Comparison of ENCODE assay signal across 12 mouse cellular contexts in the genomic region with DNA sequence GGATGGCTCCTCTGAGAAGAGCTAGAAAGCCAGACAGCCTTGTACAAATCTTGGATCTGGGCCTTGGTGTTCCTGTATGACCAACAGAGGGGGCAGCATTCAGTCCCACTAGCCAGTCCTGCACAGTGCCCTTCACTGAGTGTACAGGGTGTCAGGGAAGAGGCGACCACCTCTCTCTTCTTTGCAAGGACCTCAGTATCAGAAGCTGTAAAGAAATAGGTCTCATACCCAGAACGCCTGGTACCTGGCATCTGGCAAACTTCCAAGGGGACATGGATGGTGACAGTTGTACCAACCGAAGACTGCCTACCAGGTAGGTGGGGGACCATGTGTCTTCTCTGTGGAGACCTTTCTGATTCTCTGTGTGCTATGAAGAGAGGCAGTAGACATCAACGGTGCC. TPM values are rescaled to one million over a fixed set of nuclear protein-coding genes. Genes with fewer than 3 reads are reported as not detected.
DNase-seq lines count a peak whose midpoint lies in the region; ATAC-seq and TF ChIP-seq lines count a peak whose summit lies in the region.
"Had no signal": no experiment of that assay in that cellular context is flagged by ENCODE, and none has a peak within 500 bp of the region (broad histone marks: within the 10 kb centered on the region; RNA-seq: fewer than 3 reads in every experiment).

No protein-coding gene starts in this region.

- H3K27ac ChIP-seq in gastrocnemius, adult 2 months: peak overlapping the region; percentile 94
- H3K27ac ChIP-seq in kidney, embryonic 16.5 days (ENCODE audit: low read length): no peak overlapping the region
- H3K27ac ChIP-seq in MEL (ENCODE audit: control insufficient read depth, low read depth, low read length): no peak overlapping the region
- H3K27ac ChIP-seq in limb, embryonic 14.5 days (replicated peaks; ENCODE audit: low read depth, low read length): no peak overlapping the region

- DNase-seq in gastrocnemius, adult 2 months: no peak
- DNase-seq in gastrocnemius, postnatal 10 days: no peak
- DNase-seq in kidney, postnatal 14 days: no peak
- DNase-seq in MEL (ENCODE audit: low read depth, low spot score): no peak
- DNase-seq in limb, embryonic 14.5 days (ENCODE audit: low spot score): no peak
- DNase-seq in neural tube, embryonic 10.5 days (ENCODE audit: extremely low spot score, low spot score): no peak
- DNase-seq in left cerebral cortex, postnatal 36 days (ENCODE audit: low spot score in 2 of 2): no peak
- DNase-seq: adrenal gland, adult 8-10 months; cerebellum, adult 8-10 months; layer of hippocampus, postnatal 36 days; thymus, postnatal 25 days had no signal

- H3K27me3 ChIP-seq in kidney, embryonic 16.5 days (ENCODE audit: insufficient read depth, low read length): 0 out of 2 replicates have a peak, but pooled peaks cover 4% of the 10 kb centered on the region
- H3K27me3 ChIP-seq in MEL (ENCODE audit: control insufficient read depth in 1 of 2, insufficient read depth in 2 of 2, low read length in 2 of 2): no peaks in the 10 kb centered on the region
- H3K27me3 ChIP-seq in limb, embryonic 14.5 days (ENCODE audit: control insufficient read depth, insufficient read depth, low read length): peaks cover 27% of the 10 kb centered on the region

- H3K9ac ChIP-seq in kidney, embryonic 16.5 days (replicated peaks; ENCODE audit: low read length): 0 out of 2 replicates have a peak overlapping the region, but pooled peaks have one; percentile 65
- peak overlapping the region; percentile 69; the same call in 1 of the 2 replicates for H3K9ac ChIP-seq in MEL (ENCODE audit: control insufficient read depth, low read depth, low read length, poor library complexity, severe bottlenecking)
- 0 out of 2 replicates have a peak overlapping the region, but pooled peaks have one; percentile 44 for H3K9ac ChIP-seq in limb, embryonic 14.5 days (ENCODE audit: low read depth, low read length, severe bottlenecking)

- no peak for TF ChIP-seq EP300 in MEL (IDR thresholded peaks at IDR 0.05; ENCODE audit: low read depth in 1 of 2, low read length in 2 of 2)

- no peak overlapping the region for H3K4me3 ChIP-seq in gastrocnemius, adult 2 months
- no peak overlapping the region for H3K4me3 ChIP-seq in kidney, embryonic 16.5 days (ENCODE audit: low read length)
- no peak overlapping the region for H3K4me3 ChIP-seq in MEL (ENCODE audit: control insufficient read depth in 1 of 2, insufficient read depth in 1 of 2, low read depth in 2 of 2, low read length in 2 of 2)
- no peak overlapping the region for H3K4me3 ChIP-seq in limb, embryonic 14.5 days (replicated peaks; ENCODE audit: low read length)

- no peak for ATAC-seq in kidney, embryonic 16.5 days (ENCODE audit: low FRiP score, low TSS enrichment)
- ATAC-seq in limb, embryonic 14.5 days (ENCODE audit: low FRiP score, low read depth): no peak

- peak; percentile 20; the same call in 1 of the 2 replicates for TF ChIP-seq CTCF in gastrocnemius, adult 2 months (IDR thresholded peaks at IDR 0.05)
- no peak; a peak in 1 of 6 replicates for TF ChIP-seq CTCF in MEL (IDR thresholded peaks at IDR 0.05 in 2 of 3, conservative IDR thresholded peaks at IDR 0.05 in 1 of 3; ENCODE audit: control insufficient read depth in 1 of 3, insufficient read depth in 1 of 3, low read depth in 2 of 3, low read length in 3 of 3, poor library complexity in 1 of 3, severe bottlenecking in 1 of 3)

- H3K9me3 ChIP-seq in kidney, embryonic 16.5 days (ENCODE audit: low read length): no peaks in the 10 kb centered on the region
- H3K9me3 ChIP-seq in MEL (replicated peaks; ENCODE audit: insufficient read depth, low read length): no peaks in the 10 kb centered on the region
- no peaks in the 10 kb centered on the region for H3K9me3 ChIP-seq in limb, embryonic 14.5 days (ENCODE audit: control insufficient read depth, low read length)

- H3K79me2 ChIP-seq in MEL (ENCODE audit: control insufficient read depth, insufficient read depth, low read length, poor library complexity): peaks cover 35% of the 10 kb centered on the region

- no peak for TF ChIP-seq RAD21 in MEL (IDR thresholded peaks at IDR 0.05; ENCODE audit: low read depth, low read length)

- no peak overlapping the region for H3K4me2 ChIP-seq in kidney, embryonic 16.5 days (replicated peaks; ENCODE audit: low read depth, low read length)
- no peak overlapping the region for H3K4me2 ChIP-seq in limb, embryonic 14.5 days (replicated peaks; ENCODE audit: low read depth, low read length, severe bottlenecking)

- no peaks in the 10 kb centered on the region for H3K36me3 ChIP-seq in kidney, embryonic 16.5 days (ENCODE audit: insufficient read depth, low read length)
- peaks cover 0 to 7% of the 10 kb centered on the region in 2 experiments; a peak in 2 of 4 replicates for H3K36me3 ChIP-seq in MEL (ENCODE audit: control insufficient read depth in 1 of 2, insufficient read depth in 2 of 2, low read length in 2 of 2)
- no peaks in the 10 kb centered on the region for H3K36me3 ChIP-seq in limb, embryonic 14.5 days (ENCODE audit: control insufficient read depth, insufficient read depth, low read length)

- peaks cover 41% of the 10 kb centered on the region for H3K4me1 ChIP-seq in kidney, embryonic 16.5 days (ENCODE audit: insufficient read depth, low read length)
- H3K4me1 ChIP-seq in MEL (ENCODE audit: control insufficient read depth in 1 of 2, insufficient read depth in 2 of 2, low read length in 2 of 2): peaks cover 0 to 17% of the 10 kb centered on the region in 2 experiments; a peak in 2 of 4 replicates
- peaks cover 28% of the 10 kb centered on the region for H3K4me1 ChIP-seq in limb, embryonic 14.5 days (ENCODE audit: control insufficient read depth, insufficient read depth, low read length)

- WGBS in kidney, embryonic 16.5 days: 63% methylated on average over 4 of the region's 4 CpGs
- WGBS in limb, embryonic 14.5 days: 75% methylated on average over 4 of the region's 4 CpGs

- no peak for TF ChIP-seq POLR2A in MEL (IDR thresholded peaks at IDR 0.05; ENCODE audit: control insufficient read depth in 1 of 2, insufficient read depth in 1 of 2, low read depth in 1 of 2, low read length in 2 of 2, poor library complexity in 1 of 2)
- TF ChIP-seq POLR2A in limb, embryonic 14.5 days (IDR thresholded peaks at IDR 0.05; ENCODE audit: borderline replicate concordance, extremely low read depth, insufficient read depth, insufficient read length): no peak

- intact Hi-C loops in gastrocnemius, adult 2 months (cut with DNase I): no loop called here
- intact Hi-C loops in left cerebral cortex, postnatal 36 days (cut with DNase I): no loop called here

TF ChIP-seq in MEL, 35 proteins besides CTCF, POLR2A, EP300 and RAD21:
- no peak for TF ChIP-seq MAZ (IDR thresholded peaks at IDR 0.05; ENCODE audit: low read depth, low read length)
- no peak for TF ChIP-seq HCFC1 (IDR thresholded peaks at IDR 0.05; ENCODE audit: low read depth, low read length)
- no peak for TF ChIP-seq USF2 (IDR thresholded peaks at IDR 0.05; ENCODE audit: borderline replicate concordance in 1 of 2, insufficient read depth in 1 of 2, low read depth in 1 of 2, low read length in 2 of 2)
- TF ChIP-seq TAL1 (IDR thresholded peaks at IDR 0.05; ENCODE audit: low read length): no peak
- no peak for TF ChIP-seq MYC (IDR thresholded peaks at IDR 0.05; ENCODE audit: low read depth, low read length)
- no peak for TF ChIP-seq GABPA (IDR thresholded peaks at IDR 0.05; ENCODE audit: low read depth, low read length)
- TF ChIP-seq MEF2A (IDR thresholded peaks at IDR 0.05; ENCODE audit: extremely low read depth, insufficient replicate concordance, low read depth, low read length, poor library complexity, severe bottlenecking): no peak
- TF ChIP-seq MAFK (IDR thresholded peaks at IDR 0.05; ENCODE audit: borderline replicate concordance, low read depth, low read length): no peak
- no peak for TF ChIP-seq USF1 (IDR thresholded peaks at IDR 0.05; ENCODE audit: low read depth, low read length)
- no peak for TF ChIP-seq SMC3 (IDR thresholded peaks at IDR 0.05; ENCODE audit: low read depth, low read length)

RNA-seq across cellular contexts. Expression of gene Zfpm1, which starts 1.8 kb away (rescaled TPM):
- total RNA-seq in gastrocnemius, adult 2 months (2021): 1 to 10 TPM; 6.6 to 8.8 TPM
- total RNA-seq in gastrocnemius, postnatal 10 days (2021): 10 to 100 TPM; 10.6 to 12.8 TPM
- 1.5 and 1.6 TPM in 2 replicates for polyA plus RNA-seq in kidney, embryonic 16.5 days (2015; fragmentation: Nextera tagmentation; extraction: Ambion mirVana)
- total RNA-seq in MEL (2012; rRNA removed): 104 and 133 TPM in 2 replicates
- 100 to 1,000 TPM; 260 to 343 TPM for polyA plus RNA-seq in MEL (2012; ENCODE audit: insufficient read depth in 1 of 2, insufficient read length in 2 of 2, low read depth in 1 of 2, low replicate concordance in 2 of 2, missing spikeins in 1 of 2)
- 10.4 and 13.8 TPM in 2 replicates for polyA plus RNA-seq in limb, embryonic 14.5 days (2012; rRNA removed)
- polyA plus RNA-seq in limb, embryonic 14.5 days (2014; fragmentation: Nextera tagmentation; extraction: Ambion mirVana): 1.9 and 2.1 TPM in 2 replicates
- 10 to 100 TPM; 33.9 to 35.3 TPM for total RNA-seq in left cerebral cortex, postnatal 36 days (2021)
